Mouse (Mus musculus): ENCODE measurements around the gene Cbx5.
"Not testable (repeated sequence)": the region's sequence is repeated elsewhere in the genome, so short reads cannot be mapped to it uniquely, and the experiment has no call there.

The Cbx5 gene

DNA sequence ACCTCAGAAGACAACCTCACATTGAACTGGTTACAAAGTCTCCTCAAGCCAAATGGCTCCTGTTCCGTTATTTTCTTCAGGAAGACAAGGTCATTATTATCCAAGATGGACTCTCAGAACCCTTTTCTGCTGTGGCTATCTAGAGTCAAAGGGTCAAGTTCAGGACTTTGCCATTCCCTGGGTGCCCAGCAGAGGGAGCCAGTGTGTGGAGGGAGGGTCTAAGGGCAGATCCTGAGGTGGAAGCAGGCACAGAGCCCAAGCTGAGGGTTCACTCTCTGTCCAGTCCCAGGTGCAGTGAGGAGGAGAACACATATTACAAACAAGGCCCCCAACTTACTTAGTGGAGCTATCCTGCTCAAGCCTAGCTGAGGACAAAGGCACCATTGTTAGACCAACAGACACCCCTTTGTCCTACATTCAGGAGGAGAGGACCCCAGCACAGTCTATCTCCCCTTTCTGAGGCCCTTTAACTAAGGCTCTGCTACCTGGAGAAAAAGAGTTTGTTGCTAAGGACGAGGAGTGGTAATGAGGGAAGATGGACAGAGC lies 10.7 kb upstream of the Cbx5 start:
- peak; percentile 65 to 80 for DNase-seq

DNA sequence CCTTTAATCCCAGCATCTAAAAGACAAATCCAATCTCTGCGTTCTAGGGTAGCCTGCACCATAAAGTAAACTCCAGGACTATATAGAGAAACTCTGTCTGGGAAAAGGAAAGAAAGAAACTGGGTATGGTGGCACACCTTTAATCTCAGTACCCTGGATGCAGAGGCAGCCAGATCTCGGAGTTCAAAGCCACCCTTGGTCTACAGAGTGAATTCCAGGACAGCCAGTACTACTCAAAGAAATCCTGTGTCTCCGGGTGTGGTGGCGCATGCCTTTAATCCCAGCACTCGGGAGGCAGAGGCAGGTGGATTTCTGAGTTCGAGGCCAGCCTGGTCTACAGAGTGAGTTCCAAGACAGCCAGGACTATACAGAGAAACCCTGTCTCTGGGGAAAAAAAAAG lies 9.9 kb upstream of the Cbx5 start:
- not testable (repeated sequence) for DNase-seq

DNA sequence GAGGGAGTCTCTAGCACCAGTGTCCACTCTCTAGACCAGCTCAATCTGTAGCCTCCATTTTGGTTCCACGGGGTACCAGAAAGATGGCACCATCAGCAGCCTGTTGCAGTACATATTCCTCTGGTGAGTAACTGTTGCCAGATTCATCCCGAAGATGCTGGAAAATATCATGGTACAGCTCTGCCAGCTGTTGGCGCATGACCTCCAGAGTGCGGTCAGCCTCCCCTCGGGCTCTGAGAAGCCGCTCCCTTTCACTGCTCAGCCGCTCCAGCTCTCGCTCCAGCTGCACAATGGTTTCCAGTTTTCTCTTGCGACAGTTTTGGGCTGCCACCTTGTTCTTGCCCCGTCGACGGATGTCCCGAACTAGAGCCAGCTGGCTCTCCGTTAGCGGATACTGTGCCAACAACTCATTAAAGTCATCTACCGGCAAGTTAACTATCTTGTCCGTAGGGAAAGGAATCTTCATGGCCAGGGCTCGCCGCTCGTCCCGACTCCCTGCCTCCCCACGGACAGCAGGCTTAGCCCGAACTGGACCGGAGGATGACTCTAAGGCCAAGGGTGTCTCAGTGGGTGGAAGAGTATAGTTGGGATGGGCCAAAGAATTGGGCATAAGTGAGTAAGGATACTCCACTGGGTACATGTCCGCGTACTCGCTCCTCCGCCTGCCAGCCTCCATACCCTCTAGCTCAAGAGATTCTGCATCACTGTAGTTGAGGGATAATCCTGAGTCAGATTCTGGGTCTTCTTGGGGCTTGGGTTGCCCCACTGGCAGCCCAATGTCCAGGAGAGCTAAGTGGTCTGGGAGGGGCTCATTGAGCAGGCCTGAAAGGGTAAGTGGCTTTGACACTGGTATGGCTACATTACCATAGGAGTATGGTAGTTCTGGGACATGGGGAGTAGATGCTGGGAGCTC lies 9.0 kb upstream of the Cbx5 start:
- no peak for DNase-seq

DNA sequence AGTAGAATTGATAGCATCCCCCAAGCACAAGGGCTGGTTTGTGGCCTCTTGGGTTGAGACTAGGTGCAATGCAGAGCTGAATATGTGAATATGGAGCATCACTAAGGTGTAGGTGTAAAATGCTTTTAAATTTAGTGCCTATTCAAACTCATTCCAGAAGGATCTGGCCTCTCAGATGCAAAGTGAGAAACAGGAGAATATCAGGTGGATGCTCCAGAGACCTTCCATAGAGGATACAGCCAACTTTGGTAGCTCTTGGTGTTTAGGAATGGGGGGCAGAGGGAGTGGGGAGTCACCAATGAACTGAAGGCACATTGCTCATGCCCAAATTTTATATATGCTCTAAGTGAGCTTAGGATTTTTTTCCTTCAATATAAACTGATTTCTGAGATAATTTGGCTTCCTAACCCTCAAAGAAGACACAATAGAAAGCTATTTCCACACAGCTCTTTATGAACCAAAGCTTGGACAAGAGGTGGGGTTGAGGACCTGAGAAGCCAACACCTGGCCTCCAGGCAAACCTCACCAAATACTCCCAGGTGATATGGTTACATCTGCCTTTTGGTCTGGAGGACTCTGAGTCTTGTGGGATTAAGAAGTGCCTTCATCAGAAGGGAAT lies 8.3 kb upstream of the Cbx5 start:
- no peak for DNase-seq

GRCm38 (mm10) chr15:103247078-103247781 lies 7.6 kb upstream of the Cbx5 start:
- no peak for DNase-seq

- no peak for DNase-seq
Measured at GRCm38 (mm10) chr15:103245616-103246015, 6.0 kb upstream of the Cbx5 start.

DNA sequence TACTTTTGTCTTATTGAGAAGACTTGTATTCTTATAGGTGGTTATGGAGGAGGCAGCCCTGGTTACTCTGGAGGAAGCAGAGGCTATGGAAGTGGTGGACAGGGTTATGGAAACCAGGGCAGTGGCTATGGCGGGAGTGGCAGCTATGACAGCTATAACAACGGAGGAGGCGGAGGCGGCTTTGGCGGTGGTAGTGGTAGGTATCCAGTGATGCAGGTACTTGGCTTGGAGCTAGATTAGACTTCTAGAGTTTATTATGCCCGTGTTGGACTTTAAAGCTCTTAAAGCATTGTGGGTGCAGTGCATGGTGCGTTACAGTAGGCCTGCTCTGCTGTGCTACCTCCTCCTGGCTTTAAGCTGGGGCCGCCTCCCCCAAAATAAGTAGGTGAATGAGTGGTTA lies 3.3 kb upstream of the Cbx5 start:
- DNase-seq = no peak

GRCm38 (mm10) chr15:103241071-103242018 lies 1.7 kb upstream of the Cbx5 start:
- DNase-seq = not testable (repeated sequence)

- DNase-seq = peak; percentile 96 to 99
Measured at GRCm38 (mm10) chr15:103240160-103241028, 778 bp upstream of the Cbx5 start, which contains the start of gene Hnrnpa1. TSS of gene Hnrnpa1 (plus strand) at chr15:103240432.

DNA sequence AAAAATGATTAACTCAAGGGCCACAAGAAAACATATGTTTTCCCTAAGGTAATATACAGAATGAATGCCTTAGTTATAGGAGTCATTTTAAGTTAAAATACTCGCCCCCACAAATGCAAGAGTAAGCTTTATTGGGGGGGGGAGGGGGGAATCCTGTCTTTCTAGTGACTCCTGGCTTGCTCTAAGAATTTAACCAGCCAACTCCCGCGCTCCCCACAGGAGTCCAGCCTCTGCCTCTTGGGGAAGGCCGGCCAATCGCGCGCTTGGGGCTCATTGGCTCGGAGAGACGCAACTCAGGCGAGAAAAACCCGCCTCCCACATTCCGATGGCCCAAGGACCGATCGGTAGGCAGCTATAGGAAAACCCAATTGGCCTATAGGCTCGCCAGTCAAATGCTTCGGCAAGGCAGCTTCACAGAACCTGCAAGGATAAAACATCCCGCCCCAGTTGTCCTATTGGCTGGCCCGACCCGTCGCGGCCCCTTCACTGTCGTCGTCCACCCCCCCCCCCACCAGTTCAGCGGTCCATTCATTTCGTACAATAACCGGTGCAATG lies 409 bp downstream of the Cbx5 start:
- DNase-seq = peak; percentile 93 to 95

DNA sequence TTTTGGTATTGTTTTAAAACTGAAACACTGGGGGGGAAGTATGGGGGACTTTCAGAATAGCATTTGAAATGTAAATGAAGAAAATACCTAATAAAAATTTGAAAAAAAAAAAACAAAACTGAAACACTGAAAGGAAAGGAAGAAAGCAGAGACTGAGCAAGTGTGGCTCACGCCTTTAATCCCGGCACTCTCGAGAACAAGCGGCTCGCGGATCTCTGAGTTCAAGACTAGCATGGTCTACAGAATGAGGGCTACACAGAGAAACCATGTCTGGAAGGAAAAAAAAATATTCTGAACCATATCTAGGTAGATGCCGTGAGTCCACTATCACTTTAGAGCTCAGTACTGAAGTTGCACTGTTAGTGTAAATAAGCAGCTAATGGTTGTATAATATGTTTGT lies 2.3 kb downstream of the Cbx5 start:
- no peak for DNase-seq

- no peak for DNase-seq
Measured at GRCm38 (mm10) chr15:103233119-103233518, 6.5 kb downstream of the Cbx5 start.

GRCm38 (mm10) chr15:103228904-103229303 lies 10.7 kb downstream of the Cbx5 start:
- DNase-seq = no peak

DNA sequence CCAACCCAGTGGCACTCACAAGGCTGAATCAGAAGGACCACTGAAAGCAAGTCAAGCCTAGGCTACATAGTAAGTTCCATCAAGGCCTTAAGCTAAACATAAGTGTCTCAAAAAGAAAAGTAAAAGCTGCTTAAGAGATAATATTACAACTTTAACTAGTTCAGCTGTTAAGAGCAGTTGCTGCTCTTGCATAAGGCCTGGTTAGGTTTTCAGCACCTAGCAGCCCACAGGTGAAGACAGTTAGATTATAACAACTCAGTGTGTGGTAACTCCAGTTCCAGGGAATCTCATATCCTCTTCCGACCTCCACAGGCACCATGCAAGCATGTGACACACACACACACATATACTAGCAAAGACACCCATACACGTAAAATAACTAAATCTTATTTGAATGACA lies 12.0 kb downstream of the Cbx5 start:
- no peak for DNase-seq

GRCm38 (mm10) chr15:103227022-103227421 lies 12.6 kb downstream of the Cbx5 start:
- DNase-seq = no peak

- DNase-seq = no peak
Measured at GRCm38 (mm10) chr15:103224161-103224560, 15.5 kb downstream of the Cbx5 start.

DNA sequence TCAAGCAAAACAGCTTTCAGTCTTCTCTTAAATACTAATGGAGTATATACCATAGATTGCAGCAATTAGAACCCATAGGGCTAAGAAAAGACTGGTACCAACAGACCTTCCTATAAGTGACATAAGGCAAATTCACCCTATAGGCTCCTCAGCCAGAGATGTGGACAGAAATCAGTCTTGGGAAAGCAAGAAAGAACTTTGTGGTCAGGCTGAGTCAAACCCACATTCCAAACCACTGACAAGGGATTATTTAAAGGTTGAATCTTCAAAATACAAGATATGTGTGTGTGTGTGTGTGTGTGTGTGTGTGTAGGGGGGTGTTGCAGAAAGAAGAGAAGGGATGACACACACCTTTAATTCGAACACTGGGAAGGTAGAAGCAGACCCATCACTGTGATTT lies 18.2 kb downstream of the Cbx5 start:
- no peak for DNase-seq

GRCm38 (mm10) chr15:103220785-103221184 lies 18.8 kb downstream of the Cbx5 start:
- no peak for DNase-seq

GRCm38 (mm10) chr15:103216052-103216451 lies 23.6 kb downstream of the Cbx5 start:
- no peak for DNase-seq

Measured in kidney, adult 8-10 months (tissue).